8 mouse cellular contexts compared by ENCODE assay signal in genomic region chr3:156559441-156559825, GRCm38 (mm10). TPM values are rescaled to one million over a fixed set of nuclear protein-coding genes. Genes with fewer than 3 reads are reported as not detected.
DNase-seq lines count a peak whose midpoint lies in the region; ATAC-seq and TF ChIP-seq lines count a peak whose summit lies in the region.

No protein-coding gene starts in this region.

- peaks cover 60% of the 10 kb centered on the region for H3K27me3 ChIP-seq in heart, embryonic 13.5 days (replicated peaks)
- no peaks in the 10 kb centered on the region for H3K27me3 ChIP-seq in forebrain, postnatal 0 days (ENCODE audit: insufficient read depth, low read length)
- peaks cover 5% of the 10 kb centered on the region; the same call in 1 of the 2 replicates for H3K27me3 ChIP-seq in neural tube, embryonic 12.5 days (replicated peaks)

- WGBS in heart, embryonic 13.5 days = 27% methylated on average over 8 of the region's 8 CpGs
- 5% methylated on average over 8 of the region's 8 CpGs for WGBS in forebrain, postnatal 0 days
- 22% methylated on average over 8 of the region's 8 CpGs for whole genome bisulfite sequencing in neural tube, embryonic 12.5 days

- TF ChIP-seq CTCF in forebrain, postnatal 0 days (IDR thresholded peaks at IDR 0.05; ENCODE audit: low read depth) = no peak

- no peak for DNase-seq in heart, postnatal 4 days
- DNase-seq in cerebellum, adult 18-20 months = peak; percentile 31 to 63
- DNase-seq in forebrain, postnatal 0 days = peak; percentile 77
- DNase-seq in liver = no peak

- H3K9me3 ChIP-seq in heart, embryonic 13.5 days = no peaks in the 10 kb centered on the region
- no peaks in the 10 kb centered on the region for H3K9me3 ChIP-seq in forebrain, postnatal 0 days (ENCODE audit: low read length)
- no peaks in the 10 kb centered on the region for H3K9me3 ChIP-seq in neural tube, embryonic 12.5 days

- H3K27ac ChIP-seq in heart, embryonic 13.5 days (replicated peaks) = no peak overlapping the region
- peak overlapping the region; percentile 93 for H3K27ac ChIP-seq in forebrain, postnatal 0 days (ENCODE audit: low read depth, low read length)
- H3K27ac ChIP-seq in neural tube, embryonic 12.5 days = no peak overlapping the region

- H3K4me1 ChIP-seq in heart, embryonic 13.5 days = peaks cover 18% of the 10 kb centered on the region
- no peaks in the 10 kb centered on the region for H3K4me1 ChIP-seq in forebrain, postnatal 0 days (ENCODE audit: insufficient read depth)
- H3K4me1 ChIP-seq in neural tube, embryonic 12.5 days = peaks cover 9% of the 10 kb centered on the region

- H3K9ac ChIP-seq in heart, embryonic 13.5 days = no peak overlapping the region
- peak overlapping the region; percentile 62 for H3K9ac ChIP-seq in forebrain, postnatal 0 days
- no peak overlapping the region for H3K9ac ChIP-seq in neural tube, embryonic 12.5 days

- ATAC-seq in heart, embryonic 13.5 days (ENCODE audit: extremely low read depth, insufficient number of reproducible peaks, low FRiP score, low TSS enrichment) = no peak
- ATAC-seq in forebrain, postnatal 0 days = no peak
- no peak for ATAC-seq in neural tube, embryonic 12.5 days (ENCODE audit: low FRiP score, low read depth)
- no peak for ATAC-seq in inflammation-experienced regulatory T-cells, adult 6 months
- ATAC-seq in erythroid progenitor cell, adult 5-6 weeks (replicated peaks; ENCODE audit: low FRiP score, poor library complexity, severe bottlenecking) = no peak

- H3K36me3 ChIP-seq in heart, embryonic 13.5 days = no peaks in the 10 kb centered on the region
- no peaks in the 10 kb centered on the region for H3K36me3 ChIP-seq in forebrain, postnatal 0 days (ENCODE audit: insufficient read depth)
- H3K36me3 ChIP-seq in neural tube, embryonic 12.5 days = no peaks in the 10 kb centered on the region

- peak overlapping the region; percentile 96 for H3K4me2 ChIP-seq in heart, embryonic 13.5 days
- H3K4me2 ChIP-seq in forebrain, postnatal 0 days (ENCODE audit: low read depth) = peak overlapping the region; percentile 78
- peak overlapping the region; percentile 94 for H3K4me2 ChIP-seq in neural tube, embryonic 12.5 days (replicated peaks)

- H3K4me3 ChIP-seq in heart, embryonic 13.5 days = peak overlapping the region; percentile 71; the same call in 1 of the 2 replicates
- peak overlapping the region; percentile 80 for H3K4me3 ChIP-seq in forebrain, postnatal 0 days (ENCODE audit: low read depth, low read length)
- peak overlapping the region; percentile 56; the same call in 1 of the 2 replicates for H3K4me3 ChIP-seq in neural tube, embryonic 12.5 days

RNA-seq across cellular contexts. Expression of gene Negr1, which starts 2.2 kb away (rescaled TPM):
- 1.7 TPM in 2 replicates for polyA plus RNA-seq in heart, embryonic 13.5 days (2015; fragmentation: Nextera tagmentation; extraction: Ambion mirVana)
- 1 to 10 TPM in 1 of 2 experiments, under 1 TPM in 1; 0.61 to 1.4 TPM for total RNA-seq in heart, postnatal 4 days (2021)
- total RNA-seq in forebrain, postnatal 0 days (2014; rRNA removed) = 145 and 205 TPM in 2 replicates
- 43.9 and 65.0 TPM in 2 replicates for polyA plus RNA-seq in forebrain, postnatal 0 days (2015; fragmentation: Nextera tagmentation; extraction: Ambion mirVana)
- polyA plus RNA-seq in neural tube, embryonic 12.5 days (2016; fragmentation: Nextera tagmentation; extraction: Ambion mirVana) = 8.8 and 10.8 TPM in 2 replicates
- not detected for polyA plus RNA-seq in inflammation-experienced regulatory T-cells, adult 6 months (2017; shearing (Covaris generic))
- total RNA-seq in erythroid progenitor cell, adult 5-6 weeks (2015; ENCODE audit: low replicate concordance) = not detected in 2 replicates
- 0.61 TPM in 1 of 2 replicates, not detected in the other for total RNA-seq in erythroid progenitor cell, adult 5-6 weeks (2017; ENCODE audit: low replicate concordance)

Comparison
In these comparisons a context has a peak if more than half of its experiments do, and no peak if none do; other contexts are left out.
1. DNase-seq: peak in cerebellum, adult 18-20 months (2 of 2) and forebrain, postnatal 0 days (single experiment); none in heart, postnatal 4 days (single experiment) and liver (single experiment).
2. Peak in every context shown above with its lines, with median percentiles within 50 percentile points of each other: H3K4me2 ChIP-seq and H3K4me3 ChIP-seq.